Mouse (Mus musculus) lung, adult 18-20 months (tissue): ENCODE data around the gene Sh3bp2.
A peak's percentile ranks its signal among the peaks of the same experiment; 100 is the strongest.

ENCODE experiments used
- DNase-seq, 2 experiments: peaks; one replicate each; pipeline ENCODE4 v3.0.0; 2022; ENCODE audit warnings: mixed read lengths in 2 of 2

The Sh3bp2 gene

GRCm38 (mm10) chr5:34525663-34526476, at the start of gene Sh3bp2:
Sh3bp2 (plus strand) TSS chr5:34525838.
- DNase-seq, result peak; percentile 96 to 98

GRCm38 (mm10) chr5:34480926-34481325, 44.7 kb upstream of the Sh3bp2 start:
- no peak for DNase-seq

- no peak for DNase-seq
Measured at GRCm38 (mm10) chr5:34485731-34486130, 39.9 kb upstream of the Sh3bp2 start.

GRCm38 (mm10) chr5:34487320-34488090, 38.1 kb upstream of the Sh3bp2 start:
- DNase-seq, result peak; percentile 28 to 39

- no peak for DNase-seq
Measured at GRCm38 (mm10) chr5:34488741-34489417, 36.8 kb upstream of the Sh3bp2 start.

GRCm38 (mm10) chr5:34489418-34489787, 36.2 kb upstream of the Sh3bp2 start:
- DNase-seq, result no peak

GRCm38 (mm10) chr5:34496745-34497144, 28.9 kb upstream of the Sh3bp2 start:
- no peak for DNase-seq

GRCm38 (mm10) chr5:34500886-34501285, 24.8 kb upstream of the Sh3bp2 start:
- DNase-seq, result no peak

GRCm38 (mm10) chr5:34501588-34501987, 24.1 kb upstream of the Sh3bp2 start:
- DNase-seq, result no peak

GRCm38 (mm10) chr5:34502411-34502810, 23.2 kb upstream of the Sh3bp2 start:
- DNase-seq, result no peak

GRCm38 (mm10) chr5:34502821-34503220, 22.8 kb upstream of the Sh3bp2 start:
- DNase-seq, result no peak

GRCm38 (mm10) chr5:34512486-34512885, 13.2 kb upstream of the Sh3bp2 start:
- no peak for DNase-seq

GRCm38 (mm10) chr5:34513466-34514217, 12.0 kb upstream of the Sh3bp2 start, which contains the start of gene Tnip2:
Tnip2 (minus strand) TSS chr5:34513991.
- DNase-seq, result peak; percentile 97 to 98

GRCm38 (mm10) chr5:34514218-34514566, 11.4 kb upstream of the Sh3bp2 start:
- no peak for DNase-seq

GRCm38 (mm10) chr5:34515096-34515495, 10.5 kb upstream of the Sh3bp2 start:
- no peak for DNase-seq

- DNase-seq, result peak; percentile 83 to 86
Measured at GRCm38 (mm10) chr5:34517913-34518312, 7.7 kb upstream of the Sh3bp2 start.

- peak in 1 of 2 experiments; percentile 11 for DNase-seq
Measured at GRCm38 (mm10) chr5:34519389-34519910, 6.2 kb upstream of the Sh3bp2 start.

GRCm38 (mm10) chr5:34520458-34521209, 5.0 kb upstream of the Sh3bp2 start:
- peak in 1 of 2 experiments; percentile 18 for DNase-seq

- DNase-seq, result no peak
Measured at GRCm38 (mm10) chr5:34521337-34521736, 4.3 kb upstream of the Sh3bp2 start.

GRCm38 (mm10) chr5:34523958-34524485, 1.6 kb upstream of the Sh3bp2 start:
- DNase-seq, result no peak

GRCm38 (mm10) chr5:34524511-34524910, 1.1 kb upstream of the Sh3bp2 start:
- no peak for DNase-seq

- no peak for DNase-seq
Measured at GRCm38 (mm10) chr5:34526477-34526775, 788 bp downstream of the Sh3bp2 start.
